Mouse (Mus musculus): ENCODE measurements around the gene Pax6.

Pax6 gene

GRCm38 (mm10) chr2:105668271-105669270 is at the start of gene Pax6:
Gene Pax6 (plus strand): TSS chr2:105668900.
- no peak for DNase-seq (ENCODE audit: extremely low spot score, low read depth, low spot score)

- no peak for DNase-seq (ENCODE audit: extremely low spot score, low read depth, low spot score)
Measured at GRCm38 (mm10) chr2:105648933-105649332, 19.8 kb upstream of the Pax6 start.

GRCm38 (mm10) chr2:105656456-105656855 is 12.2 kb upstream of the Pax6 start:
- DNase-seq (ENCODE audit: extremely low spot score, low read depth, low spot score): no peak

GRCm38 (mm10) chr2:105659350-105659749 is 9.3 kb upstream of the Pax6 start:
- no peak for DNase-seq (ENCODE audit: extremely low spot score, low read depth, low spot score)

GRCm38 (mm10) chr2:105659926-105660873 is 8.5 kb upstream of the Pax6 start:
- DNase-seq (ENCODE audit: extremely low spot score, low read depth, low spot score): no peak

GRCm38 (mm10) chr2:105660874-105661622 is 7.7 kb upstream of the Pax6 start:
- DNase-seq (ENCODE audit: extremely low spot score, low read depth, low spot score): no peak

GRCm38 (mm10) chr2:105661623-105662066 is 7.1 kb upstream of the Pax6 start:
- no peak for DNase-seq (ENCODE audit: extremely low spot score, low read depth, low spot score)

GRCm38 (mm10) chr2:105662121-105662520 is 6.6 kb upstream of the Pax6 start:
- DNase-seq (ENCODE audit: extremely low spot score, low read depth, low spot score): no peak

GRCm38 (mm10) chr2:105662606-105663005 is 6.1 kb upstream of the Pax6 start:
- DNase-seq (ENCODE audit: extremely low spot score, low read depth, low spot score): no peak

- no peak for DNase-seq (ENCODE audit: extremely low spot score, low read depth, low spot score)
Measured at GRCm38 (mm10) chr2:105663101-105663511, 5.6 kb upstream of the Pax6 start.

GRCm38 (mm10) chr2:105664996-105665395 is 3.7 kb upstream of the Pax6 start:
- DNase-seq (ENCODE audit: extremely low spot score, low read depth, low spot score): no peak

GRCm38 (mm10) chr2:105665491-105666250 is 3.0 kb upstream of the Pax6 start:
- no peak for DNase-seq (ENCODE audit: extremely low spot score, low read depth, low spot score)

GRCm38 (mm10) chr2:105666331-105666730 is 2.4 kb upstream of the Pax6 start:
- no peak for DNase-seq (ENCODE audit: extremely low spot score, low read depth, low spot score)

GRCm38 (mm10) chr2:105666763-105667625 is 1.7 kb upstream of the Pax6 start:
- no peak for DNase-seq (ENCODE audit: extremely low spot score, low read depth, low spot score)

- DNase-seq (ENCODE audit: extremely low spot score, low read depth, low spot score): no peak
Measured at GRCm38 (mm10) chr2:105667626-105667950, 1.1 kb upstream of the Pax6 start.

- no peak for DNase-seq (ENCODE audit: extremely low spot score, low read depth, low spot score)
Measured at GRCm38 (mm10) chr2:105669371-105669861, 716 bp downstream of the Pax6 start.

GRCm38 (mm10) chr2:105669881-105670730 is 1.4 kb downstream of the Pax6 start:
- DNase-seq (ENCODE audit: extremely low spot score, low read depth, low spot score): no peak

- DNase-seq (ENCODE audit: extremely low spot score, low read depth, low spot score): no peak
Measured at GRCm38 (mm10) chr2:105670731-105671095, 2.0 kb downstream of the Pax6 start.

Measured in hindlimb bud, embryonic 11.5 days (tissue).